Mouse (Mus musculus) forebrain, embryonic 11.5 days (tissue): Measurements from ENCODE around the gene Dlgap1. TPM values are rescaled to one million over a fixed set of nuclear protein-coding genes. Genes with fewer than 3 reads are reported as not detected.
A peak's percentile ranks its signal among the peaks of the same experiment; 100 is the strongest.

Experiments used
- ATAC-seq: fragments of 200-750 bp; cut with Nextera tagmentation; replicated peaks from 2 replicates; pipeline ENCODE4 v1.8.0; 2017; ENCODE audit warnings: moderate TSS enrichment; ENCODE audit not compliant: low FRiP score
- DNase-seq: peaks from one replicate; pipeline ENCODE4 v3.0.0-alpha.2; 2017; ENCODE audit warnings: low spot score
- H3K27ac ChIP-seq: fragments of 300-500 bp; sonication (generic); 2 replicates; pipeline ENCODE4 v1.5.1; 2014; ENCODE audit warnings: low read depth, low read length
- H3K27me3 ChIP-seq: fragments of 300-500 bp; sonication (generic); 2 replicates; pipeline ENCODE4 v1.6.1; 2014; ENCODE audit warnings: mild to moderate bottlenecking, low read length, mixed read lengths; ENCODE audit not compliant: control insufficient read depth, insufficient read depth
- H3K36me3 ChIP-seq: fragments of 300-500 bp; sonication (generic); 2 replicates; pipeline ENCODE4 v1.6.1; 2014; ENCODE audit warnings: mild to moderate bottlenecking, low read length, moderate library complexity, mixed read lengths; ENCODE audit not compliant: control insufficient read depth, insufficient read depth
- H3K4me1 ChIP-seq: fragments of 300-500 bp; sonication (generic); replicated peaks from 2 replicates; pipeline ENCODE4 v1.6.1; 2014; ENCODE audit warnings: low read length, mixed read lengths; ENCODE audit not compliant: control insufficient read depth, insufficient read depth
- H3K4me2 ChIP-seq: fragments of 300-500 bp; sonication (generic); 2 replicates; pipeline ENCODE4 v1.6.1; 2014; ENCODE audit warnings: low read depth, mild to moderate bottlenecking, low read length, moderate library complexity, mixed read lengths; ENCODE audit not compliant: severe bottlenecking
- H3K4me3 ChIP-seq: fragments of 300-500 bp; sonication (generic); 2 replicates; pipeline ENCODE4 v1.5.1; 2014; ENCODE audit warnings: low read depth, low read length
- H3K9ac ChIP-seq: fragments of 300-500 bp; sonication (generic); 2 replicates; pipeline ENCODE4 v1.6.1; 2014; ENCODE audit warnings: low read length
- H3K9me3 ChIP-seq: fragments of 300-500 bp; sonication (generic); 2 replicates; pipeline ENCODE4 v1.6.1; 2016; ENCODE audit warnings: low read length, mixed read lengths; ENCODE audit not compliant: control insufficient read depth
- WGBS: fragments of 180-500 bp; shearing (Covaris S2); extraction: QIAGEN DNeasy Blood & Tissue Kit; methylation state at CpG from one replicate; pipeline ENCODE4 v1.1.7; 2014; 5-methylcytosine and 5-hydroxymethylcytosine counted together
- polyA plus RNA-seq: library from polyadenylated mRNA; unstranded; fragments of >200 nt; fragmentation: Nextera tagmentation; extraction: Ambion mirVana; gene quantifications from 2 replicates; pipeline ENCODE4 v1.2.1, GENCODE M21; 2014

Gene Dlgap1
- polyA plus RNA-seq, 1 experiment from 2014 or later = 3.0 TPM

DNA sequence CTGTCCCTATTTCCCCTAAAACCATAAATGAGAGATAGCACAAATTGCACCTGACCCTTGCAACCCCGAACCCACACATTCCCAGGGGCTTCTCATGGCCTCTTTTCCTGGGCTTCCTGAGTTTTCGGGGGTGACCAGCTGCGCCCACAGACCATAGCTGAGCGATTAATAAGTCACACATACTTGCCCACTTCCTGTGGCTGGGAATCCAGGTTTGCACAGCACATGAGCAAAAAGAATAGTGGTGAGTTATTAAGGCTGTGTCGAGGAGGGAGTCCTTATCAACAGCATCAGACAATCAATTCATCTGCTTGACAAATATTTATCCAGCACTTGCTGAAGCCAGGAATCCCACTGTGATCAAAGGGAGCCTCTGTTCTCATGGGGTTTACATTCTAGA is 740.7 kb downstream of the Dlgap1 start:
- Histone ChIP-seq H3K27me3 (no peaks in the 10 kb centered on the region), H3K36me3 (no peaks in the 10 kb centered on the region), H3K4me3 (no peak overlapping the region), H3K9ac (no peak overlapping the region), H3K9me3 (no peaks in the 10 kb centered on the region), H3K4me1 (peaks cover 4% of the 10 kb centered on the region; the same call in 1 of the 2 replicates), H3K4me2 (no peak overlapping the region), H3K27ac (no peak overlapping the region)
- ATAC-seq (no peak), DNase-seq (peak; percentile 33)
- 71% methylated on average over 5 of the region's 5 CpGs for WGBS

- H3K27ac ChIP-seq = no peak overlapping the region
- H3K9ac ChIP-seq = no peak overlapping the region
- no peaks in the 10 kb centered on the region for H3K36me3 ChIP-seq
- H3K27me3 ChIP-seq = no peaks in the 10 kb centered on the region
- WGBS = 56% methylated on average over 10 of the region's 10 CpGs
- H3K4me3 ChIP-seq = no peak overlapping the region
- DNase-seq (peak; percentile 31), ATAC-seq (no peak)
- H3K4me2 ChIP-seq = no peak overlapping the region
- H3K9me3 ChIP-seq = no peaks in the 10 kb centered on the region
- H3K4me1 ChIP-seq = no peaks in the 10 kb centered on the region
Measured at GRCm38 (mm10) chr17:70713470-70713869, 744.6 kb downstream of the Dlgap1 start.

DNA sequence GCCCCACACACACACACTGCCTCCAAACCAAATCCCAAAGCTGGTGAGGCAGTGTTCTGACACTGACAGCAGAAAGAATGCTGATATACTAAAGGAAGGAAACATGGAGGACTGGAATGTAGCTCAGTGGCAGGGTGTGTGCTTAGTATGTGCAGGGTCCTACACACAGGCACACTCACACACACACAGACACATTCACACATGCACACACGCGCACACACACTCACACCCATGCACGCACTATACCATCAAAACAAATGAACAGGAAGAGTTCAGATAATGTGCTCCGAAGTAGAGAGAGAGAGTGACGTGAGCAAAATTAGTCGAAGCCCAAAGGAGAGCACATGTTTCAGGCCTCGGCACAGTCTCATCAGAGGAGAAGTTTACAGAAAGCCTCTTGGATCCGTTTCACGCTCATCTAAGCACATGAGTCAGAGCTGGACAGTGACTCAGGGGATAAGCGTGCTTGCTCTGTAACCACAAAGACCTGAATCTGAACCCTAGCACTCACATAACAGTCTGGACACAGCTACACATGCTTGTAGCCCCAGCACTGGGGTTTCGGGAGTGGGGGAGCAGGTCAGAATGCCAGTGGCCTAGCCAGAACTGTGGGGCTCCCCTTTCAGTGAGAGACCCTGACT is 750.9 kb downstream of the Dlgap1 start:
- no peak for DNase-seq
- Histone ChIP-seq H3K4me3 (no peak overlapping the region), H3K27me3 (no peaks in the 10 kb centered on the region), H3K27ac (no peak overlapping the region), H3K4me1 (no peaks in the 10 kb centered on the region), H3K9ac (no peak overlapping the region), H3K4me2 (no peak overlapping the region), H3K36me3 (no peaks in the 10 kb centered on the region), H3K9me3 (no peaks in the 10 kb centered on the region)
- ATAC-seq = no peak
- 82% methylated on average over 11 of the region's 11 CpGs for WGBS

- Histone ChIP-seq H3K27ac (no peak overlapping the region), H3K4me1 (no peaks in the 10 kb centered on the region), H3K4me3 (no peak overlapping the region), H3K9ac (no peak overlapping the region), H3K4me2 (no peak overlapping the region), H3K27me3 (no peaks in the 10 kb centered on the region), H3K9me3 (no peaks in the 10 kb centered on the region), H3K36me3 (no peaks in the 10 kb centered on the region)
- DNase-seq = peak; percentile 61
- WGBS = 24% methylated on average over 8 of the region's 8 CpGs
- ATAC-seq = no peak
Measured at GRCm38 (mm10) chr17:70720766-70721165, 751.9 kb downstream of the Dlgap1 start.

GRCm38 (mm10) chr17:70722146-70722545 is 753.3 kb downstream of the Dlgap1 start:
- ATAC-seq (no peak), DNase-seq (no peak)
- H3K4me1 ChIP-seq = no peaks in the 10 kb centered on the region
- 90% methylated on average over 3 of the region's 3 CpGs for WGBS
- H3K27ac ChIP-seq = no peak overlapping the region
- H3K36me3 ChIP-seq = no peaks in the 10 kb centered on the region
- no peak overlapping the region for H3K9ac ChIP-seq
- H3K4me3 ChIP-seq = no peak overlapping the region
- no peaks in the 10 kb centered on the region for H3K9me3 ChIP-seq
- no peak overlapping the region for H3K4me2 ChIP-seq
- no peaks in the 10 kb centered on the region for H3K27me3 ChIP-seq

DNA sequence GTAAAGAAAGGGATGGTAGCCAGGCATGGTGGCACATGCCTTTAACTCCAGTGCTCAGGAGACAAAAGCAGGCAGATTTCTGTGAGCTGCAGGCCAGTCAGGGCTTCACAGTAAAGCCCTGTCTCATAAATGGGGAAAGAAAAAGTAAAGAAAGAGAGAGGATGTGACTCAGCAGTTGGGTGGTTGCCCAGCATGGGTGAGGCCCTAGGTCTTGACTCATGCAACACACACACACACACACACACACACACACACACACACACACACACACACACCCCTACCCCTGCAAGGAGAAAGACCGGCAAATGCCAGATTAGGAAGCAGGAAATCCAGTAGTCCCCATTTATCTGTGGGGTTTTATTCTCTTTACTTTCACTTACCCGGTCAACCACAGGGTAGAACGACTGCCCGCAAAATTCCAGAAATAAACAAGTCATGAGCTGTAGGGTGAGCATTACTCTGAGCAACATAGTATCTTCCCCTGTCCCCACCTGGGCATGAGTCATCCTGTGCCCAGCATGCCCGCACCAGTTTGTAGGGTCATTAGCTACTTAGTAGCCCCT is 759.9 kb downstream of the Dlgap1 start:
- no peak overlapping the region for H3K9ac ChIP-seq
- no peak overlapping the region for H3K4me3 ChIP-seq
- H3K36me3 ChIP-seq = no peaks in the 10 kb centered on the region
- 85% methylated on average over 5 of the region's 5 CpGs for WGBS
- no peaks in the 10 kb centered on the region for H3K9me3 ChIP-seq
- no peaks in the 10 kb centered on the region for H3K27me3 ChIP-seq
- H3K4me2 ChIP-seq = no peak overlapping the region
- no peak for ATAC-seq
- H3K4me1 ChIP-seq = no peaks in the 10 kb centered on the region
- peak; percentile 15 for DNase-seq
- H3K27ac ChIP-seq = no peak overlapping the region

- Histone ChIP-seq H3K36me3 (no peaks in the 10 kb centered on the region), H3K4me3 (no peak overlapping the region), H3K27me3 (no peaks in the 10 kb centered on the region), H3K4me2 (no peak overlapping the region), H3K9ac (no peak overlapping the region), H3K4me1 (peaks cover 5% of the 10 kb centered on the region; the same call in 1 of the 2 replicates), H3K9me3 (no peaks in the 10 kb centered on the region), H3K27ac (no peak overlapping the region)
- ATAC-seq = no peak
- DNase-seq = no peak
- WGBS = 97% methylated on average over 3 of the region's 3 CpGs
Measured at GRCm38 (mm10) chr17:70734728-70735127, 765.9 kb downstream of the Dlgap1 start.

GRCm38 (mm10) chr17:70735396-70735795 is 766.5 kb downstream of the Dlgap1 start:
- H3K27ac ChIP-seq = no peak overlapping the region
- H3K9ac ChIP-seq = no peak overlapping the region
- DNase-seq = peak; percentile 37
- H3K4me3 ChIP-seq = no peak overlapping the region
- H3K4me2 ChIP-seq = no peak overlapping the region
- H3K27me3 ChIP-seq = no peaks in the 10 kb centered on the region
- H3K9me3 ChIP-seq = no peaks in the 10 kb centered on the region
- WGBS = 79% methylated on average over 3 of the region's 3 CpGs
- no peaks in the 10 kb centered on the region for H3K36me3 ChIP-seq
- peaks cover 5% of the 10 kb centered on the region; the same call in 1 of the 2 replicates for H3K4me1 ChIP-seq
- no peak for ATAC-seq

GRCm38 (mm10) chr17:70737424-70737823 is 768.6 kb downstream of the Dlgap1 start:
- Histone ChIP-seq H3K27me3 (no peaks in the 10 kb centered on the region), H3K4me3 (no peak overlapping the region), H3K36me3 (no peaks in the 10 kb centered on the region), H3K9ac (no peak overlapping the region), H3K27ac (no peak overlapping the region), H3K4me2 (peak overlapping the region; percentile 44; the same call in 1 of the 2 replicates), H3K9me3 (no peaks in the 10 kb centered on the region; the same call in 1 of the 2 replicates), H3K4me1 (peaks cover 5% of the 10 kb centered on the region; the same call in 1 of the 2 replicates)
- ATAC-seq = peak; percentile 47
- peak; percentile 75 for DNase-seq
- WGBS = 7% methylated on average over 6 of the region's 6 CpGs
